Mouse (Mus musculus): ENCODE measurements at regions not wholly inside any gene's neighbourhood (a gene's known extent, or its start where the extent isn't known, plus 50 kb on each side); places are given as distances from the start of the nearest gene placed in this dataset.
"Not testable (repeated sequence)": the region's sequence is repeated elsewhere in the genome, so short reads cannot be mapped to it uniquely, and the experiment has no call there.

DNA sequence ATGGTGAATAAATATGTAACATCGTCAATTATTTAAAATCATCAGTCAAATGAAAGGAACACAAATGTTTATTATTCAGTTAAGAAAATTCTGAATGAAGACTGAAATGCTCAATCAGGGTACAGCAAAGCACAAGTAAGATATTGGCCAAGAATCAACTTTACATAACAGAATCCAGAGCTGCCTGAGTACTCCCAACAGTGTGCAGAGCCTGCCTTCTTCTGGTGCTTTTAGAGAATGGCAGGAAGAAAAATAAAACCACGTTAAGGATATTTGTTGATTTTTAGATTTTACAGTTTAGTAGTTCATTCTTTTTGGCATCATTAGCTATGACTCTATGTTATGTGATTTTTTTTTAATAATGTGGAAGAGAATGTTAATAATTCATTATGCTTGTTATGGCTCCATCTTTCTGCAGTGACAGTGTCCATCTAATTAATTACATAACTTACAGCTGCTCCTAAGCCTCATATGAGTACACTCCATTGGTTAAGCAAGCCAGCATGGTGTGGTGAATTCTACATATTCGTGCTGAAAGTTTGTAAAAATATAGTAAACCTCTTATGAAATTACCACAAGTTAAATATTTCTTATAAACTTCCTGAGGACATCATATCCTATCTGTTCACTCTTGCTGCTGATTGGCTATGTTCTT is 579.0 kb downstream of the Kcna4 start:
- DNase-seq (ENCODE audit: low spot score in 2 of 2): peak in 1 of 2 experiments; percentile 70

DNA sequence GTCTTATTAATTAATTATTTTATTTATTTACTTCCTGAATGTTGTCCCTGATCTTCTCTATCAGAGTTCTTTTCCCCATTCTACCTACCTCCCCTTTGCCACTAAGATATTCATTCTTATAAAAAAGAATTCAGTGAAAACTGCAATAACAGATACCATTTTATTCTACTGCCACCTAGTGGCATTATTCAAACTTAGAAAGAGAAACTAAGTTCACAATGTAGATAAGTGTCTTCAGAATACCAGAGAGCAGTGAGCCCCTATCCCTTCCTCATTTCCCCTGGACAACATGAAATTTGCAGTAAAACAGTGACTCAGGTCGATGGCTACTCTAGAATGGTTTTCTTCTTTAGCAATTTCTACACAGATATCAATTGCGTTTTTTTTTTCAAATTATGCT is 589.2 kb downstream of the Kcna4 start:
- peak in 1 of 2 experiments; percentile 30 for DNase-seq (ENCODE audit: low spot score in 2 of 2)

DNA sequence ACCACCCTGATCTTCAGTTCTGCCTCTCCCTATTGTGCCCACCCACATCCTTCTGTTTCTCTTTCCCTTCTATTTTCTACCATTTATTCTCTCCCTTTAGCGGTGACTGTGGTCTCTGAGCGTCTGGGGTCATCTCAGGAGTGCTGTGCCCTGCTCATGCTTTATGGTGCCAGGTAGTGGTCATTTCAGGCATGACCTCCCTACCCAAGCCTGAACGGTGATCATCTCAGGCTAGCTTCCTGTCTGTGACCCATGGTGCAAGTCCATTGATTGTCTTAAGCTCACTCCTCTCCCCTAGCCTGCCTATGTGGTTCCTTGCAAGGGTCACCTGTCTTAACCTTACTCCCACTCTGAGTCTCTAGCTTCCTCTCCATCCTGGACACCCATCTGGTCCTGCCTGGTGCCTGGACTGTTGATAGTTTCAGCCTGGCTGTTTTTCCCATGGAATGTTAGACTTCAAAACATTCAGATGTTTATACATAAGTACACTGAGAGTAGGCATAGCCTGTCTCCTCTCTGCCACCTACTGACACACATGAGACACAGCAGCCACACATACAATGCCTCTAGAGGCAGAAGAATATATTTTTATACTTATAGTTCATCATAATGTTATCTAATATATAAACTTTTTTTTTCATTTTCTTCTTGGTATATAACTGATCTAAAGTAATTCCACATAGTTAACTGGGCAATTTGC is 595.8 kb downstream of the Kcna4 start:
- DNase-seq (ENCODE audit: low spot score in 2 of 2): peak in 1 of 2 experiments; percentile 10

DNA sequence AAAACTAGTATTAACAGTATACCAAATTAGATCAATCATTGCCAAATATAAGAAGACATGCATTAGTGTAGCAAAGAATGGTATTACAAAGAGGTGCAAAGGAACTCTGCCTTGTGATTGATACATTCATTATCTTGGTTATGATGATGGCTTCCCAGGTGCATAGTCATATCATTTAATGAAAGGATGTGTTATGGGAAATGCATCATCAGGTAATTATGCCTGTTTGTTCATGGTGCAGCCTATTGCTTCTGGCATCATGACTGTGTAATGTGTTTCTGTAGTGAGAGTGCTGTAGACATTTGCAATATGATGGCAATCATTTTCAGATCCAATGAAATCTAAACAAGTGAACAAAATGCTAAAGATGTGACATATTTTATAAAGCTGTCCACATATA is 597.8 kb downstream of the Kcna4 start:
- DNase-seq (ENCODE audit: low spot score in 2 of 2): no peak

DNA sequence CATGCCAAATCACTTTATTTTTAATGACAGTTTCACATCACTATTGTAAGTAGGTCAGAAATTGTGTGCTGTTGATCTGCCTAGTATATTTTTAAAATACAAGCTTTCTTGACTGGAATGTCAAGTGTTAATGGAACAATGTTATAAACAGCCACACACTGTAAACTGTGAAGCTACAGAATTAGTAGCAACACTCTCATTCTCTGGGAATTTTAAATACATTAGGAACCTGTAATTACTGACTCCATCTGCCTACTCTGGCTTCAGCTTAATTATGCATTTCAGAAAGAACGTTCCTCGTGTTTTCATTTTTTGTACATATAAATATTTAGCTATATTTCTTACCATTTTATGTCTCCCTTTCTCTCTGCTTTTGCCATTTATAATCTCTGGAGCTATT is 634.7 kb downstream of the Kcna4 start:
- DNase-seq (ENCODE audit: low spot score in 2 of 2): no peak

DNA sequence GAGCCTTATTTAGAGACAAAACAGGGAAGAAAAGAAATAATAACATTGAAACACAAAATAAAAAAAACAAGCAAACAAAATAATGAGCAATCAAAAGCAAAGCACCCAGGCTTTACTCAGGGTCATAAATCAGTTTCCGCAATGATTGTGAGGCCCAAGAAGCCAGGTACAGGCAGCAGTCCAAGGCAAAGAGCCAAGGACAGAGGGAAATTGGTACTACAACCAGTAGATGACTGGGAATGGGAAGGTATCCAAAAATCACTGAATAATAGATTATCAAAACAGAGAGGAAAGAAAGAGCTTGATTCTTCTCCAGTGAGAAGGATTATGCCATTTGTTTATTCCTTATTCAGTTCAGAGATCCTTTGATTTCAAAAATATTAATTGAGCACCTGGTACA is 636.2 kb downstream of the Kcna4 start:
- DNase-seq (ENCODE audit: low spot score in 2 of 2): peak in 1 of 2 experiments; percentile 31

DNA sequence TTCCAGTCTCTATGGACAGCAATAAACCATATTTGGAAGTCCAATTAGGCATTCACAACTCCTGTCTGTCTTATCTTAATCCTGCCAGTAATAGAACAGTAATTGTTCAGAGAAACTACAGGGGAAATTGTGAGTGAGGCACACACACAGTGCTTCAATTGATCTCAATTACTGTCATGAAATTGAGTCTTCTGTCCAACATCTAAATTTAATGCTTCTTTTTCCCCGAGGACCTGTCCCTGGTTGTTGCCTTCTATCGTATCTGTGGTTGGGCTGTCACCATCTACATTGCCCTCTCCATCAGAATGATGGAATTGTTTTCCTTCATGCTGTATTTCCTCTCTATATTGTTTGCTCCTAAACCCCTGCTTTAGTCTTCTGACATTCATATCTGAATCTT is 644.9 kb downstream of the Kcna4 start:
- no peak for DNase-seq (ENCODE audit: low spot score in 2 of 2)

DNA sequence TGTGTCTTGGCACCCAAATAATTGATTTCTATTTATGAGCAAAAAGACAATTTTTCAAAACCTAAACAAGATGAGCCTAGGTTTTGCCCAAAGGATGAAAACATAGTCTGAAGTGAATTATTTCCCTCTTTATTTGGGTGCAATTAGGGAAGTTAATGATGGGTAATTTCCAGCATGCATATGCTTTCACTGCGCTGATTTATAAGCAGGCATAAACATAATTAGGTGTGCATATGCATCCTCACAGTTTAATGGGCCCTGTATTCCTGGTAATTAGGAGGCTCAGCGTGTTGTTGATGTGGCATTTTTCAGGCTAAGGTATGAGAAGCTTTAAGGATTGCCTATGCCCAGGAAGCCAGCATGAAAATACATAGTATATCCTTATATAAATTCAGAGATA is 645.3 kb downstream of the Kcna4 start:
- no peak for DNase-seq (ENCODE audit: low spot score in 2 of 2)

DNA sequence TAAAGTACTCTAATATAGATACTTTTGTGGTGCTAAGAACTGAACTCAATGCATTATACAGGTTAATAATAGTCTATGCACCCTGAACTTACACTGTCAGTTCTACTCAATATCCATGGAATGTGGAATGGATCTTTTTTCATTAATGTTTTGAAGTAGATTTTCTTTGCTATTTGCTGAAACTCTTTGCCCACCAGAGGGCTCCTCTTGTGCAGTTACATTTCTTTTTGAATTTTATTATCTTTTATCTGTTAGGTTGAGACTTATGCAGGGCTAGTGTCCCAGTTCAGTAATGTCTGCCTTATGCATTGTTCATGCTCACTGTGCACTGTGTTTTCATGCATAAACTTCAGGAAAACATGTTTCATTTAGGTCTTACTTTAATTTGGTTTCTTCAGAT is 650.9 kb downstream of the Kcna4 start:
- no peak for DNase-seq (ENCODE audit: low spot score in 2 of 2)

DNA sequence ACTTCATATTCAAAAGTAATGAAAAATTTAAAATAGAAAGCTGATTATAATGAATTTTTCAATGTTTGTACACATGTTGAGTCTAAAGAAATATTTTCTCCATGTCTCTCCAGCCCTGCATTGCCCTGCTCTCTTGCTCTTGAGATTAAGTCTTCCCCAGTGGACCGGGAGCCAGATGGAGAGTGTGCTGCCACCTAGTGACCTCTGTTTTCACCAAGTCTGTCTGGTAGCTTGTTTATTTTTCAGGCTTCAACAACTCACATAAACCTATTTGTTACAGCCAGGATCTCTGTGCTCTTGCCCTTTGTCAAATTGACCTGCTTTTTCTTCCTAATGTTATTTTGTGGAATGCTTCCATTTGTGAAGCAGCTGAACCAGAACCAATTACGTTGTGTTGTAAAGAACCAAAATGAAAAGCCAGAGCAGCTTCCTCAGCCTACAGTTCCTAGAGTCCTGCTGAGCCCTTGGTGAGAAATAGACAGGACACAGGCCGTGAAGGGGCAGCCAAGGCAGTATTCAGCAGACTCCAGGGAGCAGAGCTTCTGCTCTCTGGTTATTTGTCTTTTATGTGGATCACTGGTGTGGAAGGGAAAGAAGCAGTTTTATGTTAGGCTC is 655.5 kb downstream of the Kcna4 start:
- DNase-seq (ENCODE audit: low spot score in 2 of 2): peak in 1 of 2 experiments; percentile 40

DNA sequence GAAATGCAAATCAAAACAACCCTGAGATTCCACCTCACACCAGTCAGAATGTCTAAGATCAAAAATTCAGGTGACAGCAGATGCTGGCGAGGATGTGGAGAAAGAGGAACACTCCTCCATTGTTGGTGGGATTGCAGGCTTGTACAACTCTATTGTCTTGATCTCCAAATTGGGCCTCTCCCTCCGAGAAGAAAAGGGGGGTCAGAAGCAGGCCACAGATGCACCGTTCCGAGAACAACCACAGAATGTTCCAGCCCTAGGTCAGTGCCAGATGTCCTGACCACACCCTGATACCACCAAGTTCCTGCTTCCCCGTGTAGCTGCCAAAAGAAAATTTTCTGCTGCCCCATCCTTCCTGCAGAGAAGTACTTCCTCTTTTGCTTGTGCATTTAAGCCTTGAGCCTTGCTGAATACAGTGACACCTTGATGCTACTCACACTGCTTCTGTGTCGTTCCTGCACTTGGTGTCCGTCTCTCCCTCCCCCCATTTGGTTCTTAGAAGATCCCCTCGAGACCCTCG is 665.2 kb downstream of the Kcna4 start:
- DNase-seq (ENCODE audit: low spot score in 2 of 2): not testable (repeated sequence)

DNA sequence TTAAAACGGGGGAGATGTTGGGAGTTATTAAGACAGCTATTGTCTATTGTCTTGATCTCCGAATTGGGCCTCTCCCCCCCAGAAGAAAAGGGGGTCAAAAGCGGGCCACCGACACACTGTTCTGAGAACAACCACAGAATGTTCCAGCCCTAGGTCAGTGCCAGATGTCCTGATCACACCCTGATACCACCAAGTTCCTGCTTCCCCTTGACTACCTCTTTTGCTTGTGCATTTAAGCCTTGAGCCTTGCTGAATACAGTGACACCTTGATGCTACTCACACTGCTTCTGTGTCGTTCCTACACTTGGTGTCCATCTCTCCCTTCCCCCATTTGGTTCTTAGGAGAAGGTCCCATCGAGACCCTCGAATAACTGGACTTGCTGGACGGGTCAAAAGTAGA is 673.5 kb downstream of the Kcna4 start:
- not testable (repeated sequence) for DNase-seq (ENCODE audit: low spot score in 2 of 2)

DNA sequence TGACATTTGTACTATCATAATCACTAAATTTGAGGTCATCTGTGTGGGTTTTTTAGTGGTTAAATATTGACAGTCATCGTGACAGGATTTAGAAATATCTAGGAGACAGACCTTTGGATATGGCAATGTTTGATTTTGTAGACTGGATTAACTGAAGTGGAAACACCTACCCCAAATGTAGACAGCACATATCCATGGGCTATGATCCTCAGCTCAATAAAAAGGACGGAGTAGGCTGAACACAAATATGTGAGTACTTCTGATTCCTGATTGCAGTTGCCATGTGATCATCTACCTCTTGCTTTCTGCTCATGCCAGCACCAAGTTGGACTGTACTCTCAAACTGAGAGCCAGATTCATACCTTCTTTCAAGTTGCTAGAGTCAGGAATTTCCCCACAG is 674.4 kb downstream of the Kcna4 start:
- no peak for DNase-seq (ENCODE audit: low spot score in 2 of 2)

DNA sequence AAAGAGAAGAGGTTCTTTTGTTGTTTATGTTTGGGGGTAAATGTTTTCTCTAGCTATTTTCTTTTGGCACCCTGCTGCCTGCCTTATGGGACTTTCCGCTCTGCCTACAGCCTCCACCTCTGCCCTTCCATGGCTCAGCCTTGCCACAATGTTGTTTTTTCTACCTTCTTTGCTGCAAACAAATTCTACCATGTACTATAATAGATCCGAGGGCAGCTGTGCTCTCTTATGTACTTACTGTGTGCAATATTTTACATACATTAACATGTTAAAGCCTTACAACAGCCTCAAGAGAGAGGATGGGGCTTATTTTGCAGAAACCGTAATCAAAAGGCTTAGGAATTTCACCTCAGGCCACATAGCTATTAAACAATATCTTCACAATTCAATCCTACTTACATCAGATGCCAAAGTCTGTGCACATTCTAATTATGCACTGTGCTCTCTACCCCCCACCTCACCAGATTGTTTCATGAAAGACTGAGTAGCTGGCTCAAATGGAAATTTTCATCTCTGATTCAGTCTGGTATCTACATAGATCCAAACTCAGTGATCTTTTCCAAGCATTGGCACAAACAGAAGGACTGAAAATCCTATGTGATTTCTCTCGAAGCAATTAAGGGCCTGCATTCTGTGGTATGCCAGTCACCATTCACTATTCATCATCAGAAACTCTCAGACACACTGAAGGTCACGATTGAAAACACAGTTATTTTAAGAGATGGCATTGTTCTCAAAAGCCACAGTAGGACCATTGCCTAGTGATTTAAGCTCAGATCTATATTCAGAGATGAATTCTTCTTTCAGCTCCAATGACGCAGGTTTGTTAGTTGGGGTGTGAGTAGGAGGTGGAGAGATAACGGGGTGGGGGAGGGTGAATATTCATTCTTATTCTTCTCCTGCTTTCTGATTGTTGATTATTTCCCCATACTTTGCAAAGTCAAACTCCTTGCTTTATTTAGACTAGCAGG is 675.2 kb downstream of the Kcna4 start:
- peak in 1 of 2 experiments; percentile 52 for DNase-seq (ENCODE audit: low spot score in 2 of 2)

DNA sequence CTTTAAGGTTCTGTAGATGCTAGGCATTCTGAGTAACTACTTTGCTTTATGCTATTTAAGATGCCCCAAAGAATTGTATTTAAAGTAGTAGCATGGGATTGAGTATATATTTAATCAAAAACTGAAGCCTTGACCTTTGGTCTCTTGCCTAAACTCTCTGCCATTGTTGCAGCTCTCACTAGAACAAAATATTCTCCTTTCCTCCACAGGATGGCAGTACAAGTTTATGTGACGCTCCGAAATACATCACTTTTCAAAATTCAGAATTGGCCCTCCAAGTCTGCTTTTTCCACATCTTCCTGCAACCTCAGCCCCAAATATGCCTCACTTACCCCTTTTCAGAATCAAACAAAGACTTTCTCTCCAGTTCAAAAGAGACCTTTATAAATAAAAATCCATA is 678.1 kb downstream of the Kcna4 start:
- DNase-seq (ENCODE audit: low spot score in 2 of 2): peak in 1 of 2 experiments; percentile 71

DNA sequence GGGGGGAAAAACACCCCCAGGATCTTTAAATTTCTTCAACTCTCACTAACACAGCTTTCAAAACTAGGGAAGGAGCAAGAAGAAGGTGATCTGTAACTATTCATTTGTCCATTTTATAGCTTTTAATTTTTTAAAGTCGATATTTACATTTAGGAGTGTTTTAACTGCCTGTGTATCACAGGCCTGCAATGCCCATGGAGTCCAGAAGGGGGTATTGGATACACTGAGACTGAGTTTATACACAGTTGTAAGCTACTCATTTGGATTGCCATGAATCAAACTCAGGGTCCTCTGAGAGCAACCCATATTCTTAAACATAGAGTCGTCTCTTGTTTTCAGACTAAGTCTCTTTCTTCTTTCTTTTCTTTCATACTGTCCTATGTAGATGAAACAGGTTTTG is 679.1 kb downstream of the Kcna4 start:
- no peak for DNase-seq (ENCODE audit: low spot score in 2 of 2)

DNA sequence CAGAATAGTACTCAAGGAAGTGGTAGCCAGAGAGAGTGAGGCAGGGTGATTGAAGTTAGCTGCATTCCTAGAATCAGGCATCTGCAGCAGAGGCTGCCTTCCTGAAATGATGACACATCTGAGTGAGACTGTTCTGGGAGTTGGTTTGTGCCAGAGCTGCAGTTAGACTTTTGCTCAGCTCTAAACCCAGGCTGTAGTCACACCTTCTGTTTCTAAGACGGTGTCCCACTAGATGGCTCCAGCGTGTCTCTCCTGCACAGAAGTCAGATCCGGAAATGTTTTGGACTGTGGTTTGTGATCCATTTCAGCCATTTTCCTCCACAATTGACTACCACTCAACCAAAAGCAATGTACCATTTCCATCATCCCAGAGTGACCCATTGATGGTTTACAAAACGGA is 683.1 kb downstream of the Kcna4 start:
- DNase-seq (ENCODE audit: low spot score in 2 of 2): peak in 1 of 2 experiments; percentile 15

DNA sequence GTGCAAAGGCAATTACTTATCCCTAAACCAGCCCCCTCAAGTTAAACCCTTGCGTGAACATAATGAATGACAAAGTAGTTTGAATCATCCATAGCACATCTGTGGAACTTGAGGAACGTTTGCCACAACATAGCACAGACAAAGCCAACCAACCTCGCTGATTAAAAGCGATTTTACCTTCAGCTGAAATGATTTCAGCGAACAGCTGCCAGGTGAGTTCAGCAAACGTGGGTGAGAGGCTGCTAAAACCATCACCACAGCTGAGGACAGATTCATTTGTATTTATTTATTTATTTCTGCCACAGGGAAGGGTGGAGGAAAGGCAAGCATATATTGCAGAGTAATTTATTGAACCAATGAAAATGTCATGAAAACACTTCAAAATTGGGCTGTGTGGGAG is 704.4 kb downstream of the Kcna4 start:
- DNase-seq (ENCODE audit: low spot score in 2 of 2): no peak

DNA sequence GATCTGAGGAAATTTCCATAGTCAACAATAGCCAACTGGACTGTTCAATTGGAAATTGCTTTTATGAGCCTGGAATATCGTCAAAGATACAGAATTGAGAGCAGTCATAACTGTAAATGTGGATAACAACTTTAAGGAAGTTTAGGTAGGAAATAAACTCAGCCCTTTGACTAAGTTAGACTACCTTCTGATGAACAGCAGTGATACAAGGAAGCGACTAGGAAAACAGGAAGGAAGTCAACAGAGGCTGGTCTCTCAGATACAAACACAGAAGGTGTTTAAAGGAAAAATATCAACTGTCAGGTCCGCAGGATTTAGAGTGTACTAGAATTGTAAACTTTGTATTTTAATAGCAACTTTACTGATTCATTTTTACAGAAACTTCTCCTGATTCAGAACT is 721.1 kb downstream of the Kcna4 start:
- DNase-seq (ENCODE audit: low spot score in 2 of 2): no peak

DNA sequence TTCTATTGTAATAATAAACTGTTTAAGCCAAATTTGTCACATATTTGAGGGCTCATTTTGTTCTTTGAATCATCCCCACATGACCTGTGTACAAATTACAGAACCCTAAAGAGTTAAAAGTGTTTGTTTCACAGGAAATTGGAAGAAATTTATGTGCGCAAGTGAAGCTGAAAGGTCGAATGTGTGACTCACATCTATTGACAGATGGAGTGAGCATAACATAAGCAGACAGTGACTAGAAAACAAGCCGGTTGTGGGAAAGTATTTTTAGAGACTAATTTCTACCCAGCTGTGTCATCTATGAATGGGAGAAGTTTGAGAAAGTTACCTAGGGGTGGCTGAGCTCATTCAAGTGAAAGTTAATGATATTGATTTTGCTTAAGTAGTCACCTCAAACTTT is 732.8 kb downstream of the Kcna4 start:
- DNase-seq (ENCODE audit: low spot score in 2 of 2): peak in 1 of 2 experiments; percentile 68

DNA sequence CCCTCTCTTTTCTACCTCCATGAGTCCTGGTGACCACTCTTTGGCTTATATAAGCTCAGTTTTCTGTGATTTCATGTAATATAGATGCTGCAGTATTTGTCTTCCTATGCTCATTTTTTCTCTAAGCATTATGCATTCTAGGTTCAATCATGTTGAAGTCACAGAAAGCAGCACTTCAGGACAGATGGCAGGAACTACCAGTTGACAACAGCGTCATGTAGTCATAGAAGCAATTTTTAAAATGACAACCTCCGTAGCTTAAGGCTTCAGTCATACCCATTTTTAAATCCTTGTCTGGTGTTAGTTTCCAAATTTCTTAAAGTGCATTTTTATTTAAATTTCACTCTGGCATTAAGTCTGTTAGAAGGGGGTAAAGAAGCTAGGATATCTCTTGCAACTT is 740.2 kb downstream of the Kcna4 start:
- DNase-seq (ENCODE audit: low spot score in 2 of 2): peak in 1 of 2 experiments; percentile 44
